Mouse (Mus musculus) midbrain, embryonic 11.5 days (tissue): ENCODE measurements around the gene Git2. TPM values are rescaled to one million over a fixed set of nuclear protein-coding genes. Genes with fewer than 3 reads are reported as not detected.

ENCODE experiments used
- ATAC-seq: fragments of 200-750 bp; cut with Nextera tagmentation; 2 replicates; pipeline ENCODE4 v1.8.0; 2017; ENCODE audit warnings: moderate TSS enrichment, moderate library complexity; ENCODE audit not compliant: low FRiP score
- DNase-seq: peaks from one replicate; pipeline ENCODE4 v3.0.0; 2015; ENCODE audit warnings: low spot score; ENCODE audit errors: missing footprints
- H3K27ac ChIP-seq: fragments of 300-500 bp; sonication (generic); 2 replicates; pipeline ENCODE4 v1.5.1; 2014; ENCODE audit warnings: low read depth, low read length
- H3K27me3 ChIP-seq: fragments of 300-500 bp; sonication (generic); 2 replicates; pipeline ENCODE4 v1.6.1; 2014; ENCODE audit warnings: mild to moderate bottlenecking, low read length, moderate library complexity, mixed read lengths; ENCODE audit not compliant: control insufficient read depth, insufficient read depth
- H3K36me3 ChIP-seq: fragments of 300-500 bp; sonication (generic); 2 replicates; pipeline ENCODE4 v1.6.1; 2014; ENCODE audit warnings: mild to moderate bottlenecking, low read length, moderate library complexity, mixed read lengths; ENCODE audit not compliant: control insufficient read depth, insufficient read depth
- H3K4me1 ChIP-seq: fragments of 300-500 bp; sonication (generic); 2 replicates; pipeline ENCODE4 v1.6.1; 2014; ENCODE audit warnings: low read length; ENCODE audit not compliant: control insufficient read depth, insufficient read depth
- H3K4me2 ChIP-seq: fragments of 300-500 bp; sonication (generic); 2 replicates; pipeline ENCODE4 v1.6.1; 2014; ENCODE audit warnings: mild to moderate bottlenecking, moderate library complexity
- H3K4me3 ChIP-seq: fragments of 300-500 bp; sonication (generic); 2 replicates; pipeline ENCODE4 v1.5.1; 2014; ENCODE audit warnings: low read depth, low read length
- H3K9ac ChIP-seq: fragments of 300-500 bp; sonication (generic); 2 replicates; pipeline ENCODE4 v1.6.1; 2014; ENCODE audit warnings: low read length
- H3K9me3 ChIP-seq: fragments of 300-500 bp; sonication (generic); 2 replicates; pipeline ENCODE4 v1.6.1; 2016; ENCODE audit warnings: low read length; ENCODE audit not compliant: control insufficient read depth
- WGBS: fragments of 180-500 bp; shearing (Covaris S2); extraction: QIAGEN DNeasy Blood & Tissue Kit; methylation state at CpG from one replicate; pipeline ENCODE4 v1.1.7; 2014; 5-methylcytosine and 5-hydroxymethylcytosine counted together
- polyA plus RNA-seq: library from polyadenylated mRNA; unstranded; fragments of >200 nt; fragmentation: Nextera tagmentation; extraction: Ambion mirVana; gene quantifications from 2 replicates; pipeline ENCODE4 v1.2.1, GENCODE M21; 2014

Gene Git2
- polyA plus RNA-seq, 1 experiment from 2014 or later, result 29.5 TPM

- Histone ChIP-seq H3K9me3 (no peaks in the 10 kb centered on the region), H3K4me1 (no peaks in the 10 kb centered on the region), H3K4me2 (no peak overlapping the region), H3K9ac (no peak overlapping the region), H3K27me3 (no peaks in the 10 kb centered on the region), H3K4me3 (no peak overlapping the region), H3K36me3 (peaks cover 18% of the 10 kb centered on the region), H3K27ac (no peak overlapping the region)
- ATAC-seq, result no peak
- DNase-seq, result no peak
- 96% methylated on average over 10 of the region's 10 CpGs for WGBS
These were observed 32.7 kb downstream of the Git2 start for GRCm38 (mm10) chr5:114742572-114742971.

- DNase-seq (no peak), ATAC-seq (no peak)
- Histone ChIP-seq H3K36me3 (peaks cover 31% of the 10 kb centered on the region), H3K27me3 (no peaks in the 10 kb centered on the region), H3K27ac (no peak overlapping the region), H3K4me1 (no peaks in the 10 kb centered on the region), H3K4me2 (no peak overlapping the region), H3K9ac (no peak overlapping the region), H3K4me3 (no peak overlapping the region), H3K9me3 (no peaks in the 10 kb centered on the region)
- WGBS, result 78% methylated on average over 4 of the region's 4 CpGs
These were observed 34.7 kb downstream of the Git2 start for GRCm38 (mm10) chr5:114740595-114740994.

- Histone ChIP-seq H3K4me3 (no peak overlapping the region), H3K4me2 (no peak overlapping the region), H3K36me3 (peaks cover 26% of the 10 kb centered on the region), H3K9me3 (no peaks in the 10 kb centered on the region), H3K27ac (no peak overlapping the region), H3K9ac (no peak overlapping the region), H3K4me1 (no peaks in the 10 kb centered on the region), H3K27me3 (no peaks in the 10 kb centered on the region)
- ATAC-seq (no peak), DNase-seq (no peak)
- WGBS, result 92% methylated on average over 12 of the region's 12 CpGs
These were observed 36.5 kb downstream of the Git2 start for GRCm38 (mm10) chr5:114738707-114739241.

DNA sequence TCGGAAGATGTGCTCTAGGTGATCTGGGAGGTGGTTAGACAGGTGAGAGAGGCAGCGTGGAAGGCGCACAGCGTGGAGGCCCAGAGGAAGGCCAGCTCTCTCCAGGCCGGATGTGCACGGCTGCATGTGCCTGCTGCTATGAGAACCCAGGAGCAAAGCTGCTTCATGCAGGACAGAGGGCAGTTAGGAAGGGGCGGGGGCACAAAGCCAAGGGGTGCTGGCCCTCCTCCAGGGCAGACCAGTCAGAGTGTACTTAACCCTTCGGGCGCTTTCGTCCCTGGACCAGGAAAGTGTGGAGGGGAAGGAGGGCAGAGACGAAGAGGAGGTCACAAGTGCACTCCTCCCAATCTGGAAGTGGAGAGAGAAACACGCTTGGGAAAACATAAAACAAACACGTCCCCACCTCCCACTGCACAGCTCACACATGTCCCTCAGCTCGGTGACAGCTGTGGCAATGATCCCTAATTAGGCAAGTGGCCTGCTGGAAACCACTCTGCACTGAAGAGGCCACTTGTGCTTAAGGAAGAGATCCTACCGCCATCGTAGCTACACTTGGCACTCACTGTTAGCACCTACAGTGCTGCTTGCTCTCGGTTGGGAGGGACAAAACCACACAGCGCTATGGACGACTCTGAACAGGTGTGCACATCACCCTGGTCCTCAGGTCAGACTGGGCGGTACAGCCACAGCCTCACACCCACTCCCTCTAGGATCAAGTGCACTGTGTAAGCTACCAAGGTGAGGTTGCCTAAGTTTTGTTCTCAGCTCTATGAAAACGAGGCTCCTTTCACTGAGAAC, 38.0 kb downstream of the Git2 start:
- DNase-seq, result no peak
- WGBS, result 87% methylated on average over 21 of the region's 21 CpGs
- Histone ChIP-seq H3K27me3 (no peaks in the 10 kb centered on the region), H3K9me3 (no peaks in the 10 kb centered on the region), H3K27ac (no peak overlapping the region), H3K4me2 (no peak overlapping the region), H3K4me1 (no peaks in the 10 kb centered on the region), H3K4me3 (no peak overlapping the region), H3K36me3 (peaks cover 26% of the 10 kb centered on the region), H3K9ac (no peak overlapping the region)
- ATAC-seq, result no peak

- H3K36me3 ChIP-seq, result peaks cover 20% of the 10 kb centered on the region
- 96% methylated on average over 15 of the region's 15 CpGs for WGBS
- no peak for ATAC-seq
These were observed 41.7 kb downstream of the Git2 start for GRCm38 (mm10) chr5:114733606-114734005.

DNA sequence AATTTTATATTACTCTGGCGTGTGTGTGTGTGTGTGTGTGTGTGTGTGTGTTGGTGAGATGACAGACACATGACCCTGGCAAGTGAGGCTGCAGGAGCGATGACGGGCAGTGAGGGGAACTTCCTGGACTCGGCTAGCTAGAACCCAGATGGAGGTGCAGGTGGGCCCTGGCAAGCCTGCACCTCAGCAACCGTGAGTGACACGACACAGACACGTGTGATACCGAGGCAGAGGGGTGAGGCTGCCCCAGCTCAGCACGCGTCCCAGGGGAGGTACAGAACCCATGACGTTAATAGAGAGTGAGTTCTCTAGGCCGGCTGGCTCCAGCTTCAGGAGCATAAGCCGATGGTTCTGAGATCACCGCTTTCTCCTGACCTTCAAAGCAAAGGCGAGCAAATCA, 43.3 kb downstream of the Git2 start:
- no peak overlapping the region for H3K4me2 ChIP-seq
- H3K36me3 ChIP-seq, result peaks cover 11% of the 10 kb centered on the region; the same call in 1 of the 2 replicates
- WGBS, result 91% methylated on average over 15 of the region's 15 CpGs
- H3K9me3 ChIP-seq, result no peaks in the 10 kb centered on the region
- no peaks in the 10 kb centered on the region for H3K27me3 ChIP-seq
- H3K9ac ChIP-seq, result no peak overlapping the region
- H3K27ac ChIP-seq, result no peak overlapping the region
- no peak overlapping the region for H3K4me3 ChIP-seq
- DNase-seq (no peak), ATAC-seq (no peak)
- H3K4me1 ChIP-seq, result no peaks in the 10 kb centered on the region

More at GRCm38 (mm10) chr5:114733606-114734005, 41.7 kb downstream of the Git2 start:
- Histone ChIP-seq H3K9me3 (no peaks in the 10 kb centered on the region), H3K27me3 (no peaks in the 10 kb centered on the region), H3K4me3 (no peak overlapping the region), H3K4me2 (no peak overlapping the region), H3K4me1 (no peaks in the 10 kb centered on the region), H3K9ac (no peak overlapping the region), H3K27ac (no peak overlapping the region)
- DNase-seq, result no peak

DNA sequence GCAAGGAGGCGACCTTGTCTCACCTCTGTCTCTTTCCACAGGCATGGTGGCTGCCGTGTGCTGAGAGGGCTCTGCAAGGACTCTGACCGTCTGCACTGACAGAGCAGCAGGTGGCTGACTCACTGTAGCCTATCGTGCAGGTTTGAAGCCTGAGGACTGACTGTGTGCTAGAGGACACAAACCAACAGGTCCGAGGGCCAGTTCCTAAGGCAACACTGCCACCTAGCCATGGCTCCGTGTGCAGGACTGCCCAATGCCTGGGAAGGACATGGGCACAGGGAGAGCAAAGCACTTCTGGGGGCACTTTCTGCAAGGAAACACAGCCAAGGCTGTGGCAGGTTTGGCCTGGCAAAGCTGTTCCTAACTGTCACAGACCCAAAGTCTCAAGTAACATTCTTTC, 43.8 kb downstream of the Git2 start:
- Histone ChIP-seq H3K27me3 (no peaks in the 10 kb centered on the region), H3K4me2 (no peak overlapping the region), H3K9ac (no peak overlapping the region), H3K36me3 (peaks cover 8% of the 10 kb centered on the region; the same call in 1 of the 2 replicates), H3K9me3 (no peaks in the 10 kb centered on the region), H3K4me3 (no peak overlapping the region), H3K4me1 (no peaks in the 10 kb centered on the region), H3K27ac (no peak overlapping the region)
- WGBS, result 79% methylated on average over 6 of the region's 6 CpGs
- ATAC-seq (no peak), DNase-seq (no peak)

DNA sequence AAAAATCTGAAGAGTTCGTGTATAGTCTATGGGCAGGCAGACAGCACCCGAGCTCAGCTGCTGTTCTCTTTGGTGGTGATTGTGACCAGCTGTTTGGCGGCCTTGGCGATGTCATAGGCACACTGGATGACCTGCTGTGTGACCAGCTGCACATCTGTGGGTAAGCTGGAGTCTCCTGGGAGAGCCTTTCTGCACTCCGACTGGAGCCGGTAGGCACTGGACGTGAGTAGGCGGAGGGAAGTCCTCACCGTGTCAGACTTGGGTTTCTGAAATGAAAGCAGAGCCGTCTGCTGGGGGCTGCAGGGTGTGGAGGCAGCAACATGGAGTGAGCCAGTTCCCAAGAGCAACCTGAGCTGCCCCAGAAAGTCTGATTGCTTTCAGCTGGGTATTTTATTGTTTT, 45.2 kb downstream of the Git2 start:
- Histone ChIP-seq H3K27ac (no peak overlapping the region), H3K4me2 (no peak overlapping the region), H3K4me3 (no peak overlapping the region), H3K9ac (no peak overlapping the region), H3K9me3 (no peaks in the 10 kb centered on the region), H3K4me1 (no peaks in the 10 kb centered on the region), H3K27me3 (no peaks in the 10 kb centered on the region), H3K36me3 (peaks cover 4% of the 10 kb centered on the region; the same call in 1 of the 2 replicates)
- 83% methylated on average over 10 of the region's 10 CpGs for WGBS
- ATAC-seq (no peak), DNase-seq (no peak)

GRCm38 (mm10) chr5:114728160-114728559, 47.2 kb downstream of the Git2 start:
- H3K4me2 ChIP-seq, result no peak overlapping the region
- H3K9ac ChIP-seq, result no peak overlapping the region
- no peak for DNase-seq
- H3K36me3 ChIP-seq, result no peaks in the 10 kb centered on the region; the same call in 1 of the 2 replicates
- WGBS, result 88% methylated on average over 10 of the region's 10 CpGs
- H3K4me3 ChIP-seq, result no peak overlapping the region
- H3K27me3 ChIP-seq, result no peaks in the 10 kb centered on the region
- no peak for ATAC-seq
- H3K27ac ChIP-seq, result no peak overlapping the region
- H3K4me1 ChIP-seq, result no peaks in the 10 kb centered on the region
- H3K9me3 ChIP-seq, result no peaks in the 10 kb centered on the region
